Mouse (Mus musculus) left cerebral cortex, adult 9 months (tissue): ENCODE measurements around the gene D8Ertd738e.
A peak's percentile ranks its signal among the peaks of the same experiment; 100 is the strongest.
"Not testable (repeated sequence)": the region's sequence is repeated elsewhere in the genome, so short reads cannot be mapped to it uniquely, and the experiment has no call there.

ENCODE experiments used
- DNase-seq, 2 experiments: peaks; one replicate each; pipeline ENCODE4 v3.0.0; 2022; ENCODE audit warnings: low spot score in 2 of 2

Gene D8Ertd738e

GRCm38 (mm10) chr8:84249257-84250170 is at the start of gene D8Ertd738e:
D8Ertd738e (minus strand) TSS chr8:84249719.
- peak; percentile 79 to 88 for DNase-seq

DNA sequence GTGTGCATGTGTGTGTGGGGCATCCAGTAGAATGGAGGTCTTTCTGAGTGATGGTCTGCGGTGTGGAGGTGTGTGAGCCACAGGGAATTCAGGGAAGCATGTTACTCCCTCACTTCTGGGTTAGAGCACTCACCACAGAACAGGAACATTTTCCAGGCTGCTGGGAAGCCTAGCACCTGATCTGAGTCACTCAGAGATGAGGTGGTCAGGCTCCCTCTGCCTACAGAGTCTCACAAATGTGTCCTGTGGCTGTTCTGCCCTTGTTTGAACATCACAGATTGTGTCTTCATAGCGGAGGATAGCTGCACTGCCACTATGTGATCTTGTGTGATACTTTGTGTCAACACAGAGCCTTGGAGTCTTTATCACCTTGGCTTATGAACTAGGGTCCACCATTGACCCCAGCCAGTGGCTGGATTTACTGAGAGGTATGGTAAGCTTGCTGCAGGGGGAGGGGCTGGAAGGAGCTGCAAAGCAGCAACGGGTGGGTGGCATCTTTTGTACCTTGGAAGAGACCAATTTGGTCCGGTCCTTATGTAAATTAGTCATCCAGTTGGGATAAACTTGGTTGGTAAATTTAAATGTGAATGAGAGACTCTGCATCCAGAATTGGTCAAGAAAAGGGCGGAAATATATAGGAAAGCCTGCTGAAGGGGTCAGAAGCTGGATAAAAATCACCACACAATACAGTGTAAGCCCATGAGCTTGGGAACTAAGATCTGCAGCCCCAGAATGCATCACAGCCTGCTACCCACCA is 47.7 kb upstream of the D8Ertd738e start:
- no peak for DNase-seq

DNA sequence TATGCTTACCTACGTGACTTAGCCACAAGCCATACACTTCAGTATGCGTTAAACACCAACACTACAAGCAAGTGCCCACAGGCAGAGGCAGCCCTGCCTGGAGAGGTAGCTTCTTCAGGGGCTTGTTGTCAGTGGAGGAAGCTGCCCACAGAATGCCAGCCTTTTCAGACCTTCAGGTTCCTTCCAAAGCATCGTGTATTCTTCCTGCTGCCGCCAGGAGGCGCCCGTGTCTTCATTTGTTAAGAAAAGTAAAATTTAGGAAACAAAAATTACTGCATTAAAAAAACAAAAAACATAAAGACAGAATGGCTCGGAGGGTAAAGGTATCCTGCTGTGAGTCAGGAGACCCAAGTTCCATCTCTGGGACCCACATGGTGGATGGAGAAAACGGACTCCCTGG is 42.2 kb upstream of the D8Ertd738e start:
- peak in 1 of 2 experiments; percentile 32 for DNase-seq

DNA sequence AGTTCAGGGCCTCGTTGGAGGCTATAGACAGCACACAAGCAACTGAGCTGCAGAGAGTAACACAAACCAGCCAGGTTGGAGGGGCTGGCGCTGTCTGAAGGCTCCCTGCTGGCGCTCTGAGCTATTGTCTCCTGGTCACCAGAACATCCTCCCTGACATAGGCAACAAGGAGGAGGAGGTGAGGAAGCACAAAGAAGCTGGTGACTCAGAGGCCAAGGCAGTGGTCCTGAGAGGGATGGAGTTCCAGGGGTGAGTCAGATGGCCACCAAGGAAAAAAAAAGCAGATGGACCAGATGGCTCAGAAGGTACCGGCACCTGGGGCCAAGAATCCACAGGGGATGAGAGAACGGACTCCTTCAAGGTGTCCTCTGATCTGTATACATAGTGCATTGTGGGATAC is 41.6 kb upstream of the D8Ertd738e start:
- DNase-seq = no peak

- no peak for DNase-seq
These were observed 39.4 kb upstream of the D8Ertd738e start for GRCm38 (mm10) chr8:84288892-84289291.

DNA sequence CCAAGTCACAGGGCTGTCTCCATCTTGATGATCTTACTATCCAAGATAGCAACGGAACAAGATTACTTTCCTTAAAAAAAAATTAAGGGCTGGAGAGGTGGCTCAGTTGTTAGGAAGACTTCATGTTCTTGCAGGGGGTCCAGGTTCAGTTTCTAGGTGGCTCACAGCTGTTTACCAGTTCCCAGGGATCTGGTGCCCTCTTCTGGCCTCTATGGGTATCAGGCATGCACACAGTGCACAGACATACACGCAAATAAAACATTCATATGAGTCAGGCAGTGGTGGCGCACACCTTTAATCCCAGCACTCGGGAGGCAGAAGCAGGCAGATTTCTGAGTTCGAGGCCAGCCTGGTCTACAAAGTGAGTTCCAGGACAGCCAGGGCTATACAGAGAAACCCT is 36.1 kb upstream of the D8Ertd738e start:
- not testable (repeated sequence) for DNase-seq

GRCm38 (mm10) chr8:84284608-84285063 is 35.1 kb upstream of the D8Ertd738e start:
- no peak for DNase-seq

- no peak for DNase-seq
These were observed 31.3 kb upstream of the D8Ertd738e start for GRCm38 (mm10) chr8:84280777-84281176.

DNA sequence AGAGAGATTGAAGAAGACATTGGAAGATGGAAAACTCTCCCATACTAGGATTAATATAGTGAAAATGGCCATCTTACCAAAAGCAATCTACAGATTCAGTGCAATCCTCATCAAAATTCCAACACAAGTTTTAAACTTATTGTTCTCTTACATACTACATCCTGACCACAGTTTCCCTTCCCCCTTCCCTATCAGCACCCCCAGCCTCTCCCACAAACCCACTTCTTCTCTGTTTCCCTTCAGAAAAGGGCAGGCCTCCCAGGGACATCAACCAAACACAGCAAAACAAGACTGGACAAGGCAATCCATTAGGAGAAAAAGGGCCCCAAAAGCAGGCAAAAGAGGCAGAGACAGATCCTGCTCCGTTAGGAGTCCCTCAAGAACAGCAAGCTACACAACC is 26.9 kb upstream of the D8Ertd738e start:
- no peak for DNase-seq

- DNase-seq = no peak
These were observed 24.4 kb upstream of the D8Ertd738e start for GRCm38 (mm10) chr8:84273968-84274367.

DNA sequence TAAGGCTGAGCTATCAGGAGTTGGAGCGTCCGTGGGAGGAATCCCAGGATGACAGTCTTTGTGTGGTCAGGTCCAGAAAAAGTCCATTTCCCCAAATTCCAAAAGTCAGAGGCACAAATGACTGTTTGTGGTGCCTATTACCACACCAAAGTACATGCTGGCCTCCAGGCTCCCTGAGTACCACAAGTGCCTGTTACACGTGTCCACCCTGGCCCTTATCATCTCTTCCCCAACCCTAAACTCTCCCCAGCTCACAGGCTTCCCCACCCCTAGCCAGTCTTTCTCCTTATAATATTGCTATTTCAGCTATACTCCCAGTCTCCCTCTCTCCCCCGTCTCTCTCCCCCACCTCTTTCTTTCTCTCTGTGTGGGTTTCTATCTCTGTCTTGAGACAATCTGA is 22.8 kb upstream of the D8Ertd738e start:
- DNase-seq = no peak

- DNase-seq = peak; percentile 99 to 100
These were observed 20.6 kb upstream of the D8Ertd738e start, which contains the start of gene Ccdc130 for GRCm38 (mm10) chr8:84269950-84270773. Ccdc130 (minus strand) TSS chr8:84270380.

GRCm38 (mm10) chr8:84261098-84261497 is 11.6 kb upstream of the D8Ertd738e start:
- DNase-seq = peak in 1 of 2 experiments; percentile 49

- peak in 1 of 2 experiments; percentile 77 for DNase-seq
These were observed 7.5 kb upstream of the D8Ertd738e start, which contains the start of gene Mri1 for GRCm38 (mm10) chr8:84256822-84257610. Mri1 (minus strand) TSS chr8:84257326.

DNA sequence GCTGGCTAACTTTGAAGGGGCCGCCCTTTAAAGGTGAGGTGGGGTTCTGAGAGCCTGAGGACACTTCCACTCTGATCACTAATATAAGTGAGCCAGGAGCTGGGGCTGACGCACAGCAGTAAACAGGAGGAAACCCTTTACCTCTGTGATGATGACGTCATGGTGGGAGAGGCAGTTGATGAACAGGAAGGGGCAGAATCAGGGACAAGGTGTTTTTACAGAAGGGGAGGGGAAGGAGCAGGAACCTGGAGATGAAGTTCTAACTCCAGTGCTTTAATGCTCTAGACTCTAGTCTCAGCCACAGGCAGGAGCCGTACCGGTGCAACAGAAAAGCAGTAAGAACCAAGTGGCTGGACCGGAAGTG is 6.9 kb upstream of the D8Ertd738e start:
- no peak for DNase-seq

DNA sequence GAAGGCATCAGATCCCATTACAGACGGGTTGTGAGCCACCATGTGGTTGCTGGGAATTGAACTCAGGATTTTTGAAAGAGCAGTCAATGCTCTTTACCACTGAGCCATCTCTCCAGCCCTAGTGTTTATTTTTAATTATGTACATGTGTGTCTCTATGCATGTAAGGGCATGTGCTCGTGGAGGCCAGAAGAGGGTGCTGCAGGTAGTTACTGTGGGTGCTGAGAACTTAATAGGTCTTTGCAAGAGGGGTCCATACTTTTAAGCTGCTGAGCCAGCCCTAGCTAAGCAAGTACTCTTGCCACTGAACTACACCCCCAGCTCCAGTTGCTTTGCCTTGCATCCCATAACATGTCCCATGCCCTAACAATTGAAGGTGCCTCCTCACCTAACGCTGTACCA is 6.3 kb upstream of the D8Ertd738e start:
- no peak for DNase-seq

DNA sequence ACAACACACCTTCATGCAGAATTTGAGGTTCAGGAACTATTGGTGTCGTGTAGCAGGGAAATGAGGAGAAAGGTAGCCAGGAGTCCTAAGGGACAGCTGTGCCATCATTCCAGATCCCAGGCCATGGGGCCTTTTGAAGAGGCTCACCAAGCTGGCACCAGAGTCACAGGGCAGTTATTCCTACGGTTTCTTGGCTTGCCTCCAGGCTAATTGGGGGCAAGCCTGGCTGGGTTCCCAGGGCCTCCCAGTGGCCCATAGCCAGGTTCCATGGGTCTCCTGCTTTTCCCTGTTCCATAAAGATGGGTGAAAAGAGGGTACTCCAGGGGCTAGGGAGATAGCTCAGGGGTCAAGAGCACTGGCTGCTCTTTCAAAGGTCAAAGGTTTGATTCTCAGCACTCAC is 7.7 kb downstream of the D8Ertd738e start:
- DNase-seq = no peak

DNA sequence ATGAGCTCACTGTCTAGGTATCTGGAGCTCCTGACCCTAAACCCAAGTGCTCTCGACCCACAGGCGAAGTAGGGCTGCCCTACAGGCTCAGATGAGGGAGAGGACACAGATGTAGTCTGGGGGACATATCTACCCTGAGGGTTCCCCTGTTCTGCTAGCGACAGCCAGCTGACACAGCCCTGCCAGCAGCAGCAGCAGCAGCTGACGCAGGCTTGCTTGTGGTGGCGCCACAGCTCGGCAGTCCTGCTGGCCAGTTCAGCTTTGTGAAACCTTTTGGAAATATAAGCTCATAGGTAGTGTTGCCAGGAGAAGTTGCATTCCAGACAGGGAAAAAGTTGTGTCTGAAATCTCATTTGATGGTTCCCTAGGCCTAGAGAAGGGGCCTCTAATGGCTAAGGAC is 8.4 kb downstream of the D8Ertd738e start:
- no peak for DNase-seq

GRCm38 (mm10) chr8:84237542-84238229 is 11.8 kb downstream of the D8Ertd738e start:
- no peak for DNase-seq

DNA sequence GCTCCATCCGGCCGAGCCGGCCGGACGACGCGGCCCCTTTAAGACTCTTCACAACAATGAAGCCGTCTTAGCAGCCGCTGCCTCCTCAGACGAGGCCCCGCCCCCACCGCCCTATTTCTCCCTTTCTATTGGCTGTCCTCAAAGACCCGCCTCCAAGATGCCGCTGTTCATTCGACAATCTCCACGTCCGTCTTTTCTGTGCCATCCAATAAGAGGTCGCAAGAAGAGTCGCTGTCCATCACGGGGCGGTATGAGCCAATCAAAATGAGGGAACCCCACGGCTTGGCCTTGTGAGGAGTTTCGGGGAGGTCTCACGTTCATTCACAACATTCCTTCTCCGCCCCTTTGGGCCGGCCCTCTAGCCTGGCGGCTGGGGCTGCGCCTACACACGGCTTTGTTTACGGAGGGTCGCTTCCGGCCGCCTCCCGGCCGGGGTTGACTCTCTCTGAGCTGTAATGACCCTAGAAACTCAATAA is 12.5 kb downstream of the D8Ertd738e start, which contains the start of gene Zswim4:
Gene Zswim4 (minus strand): TSS at position 58 of the 476 bp plus-strand sequence.
- peak; percentile 98 to 100 for DNase-seq
